Mouse (Mus musculus) adrenal gland, postnatal 14 days (tissue): ENCODE measurements at regions not wholly inside any gene's neighbourhood (a gene's known extent, or its start where the extent isn't known, plus 50 kb on each side); places are given as distances from the start of the nearest gene placed in this dataset.
"Not testable (repeated sequence)": the region's sequence is repeated elsewhere in the genome, so short reads cannot be mapped to it uniquely, and the experiment has no call there.

ENCODE experiments used
- DNase-seq: peaks from one replicate; pipeline ENCODE4 v3.0.0; 2021; ENCODE audit warnings: mixed read lengths

GRCm38 (mm10) chr8:109312731-109313130, 181.1 kb upstream of the Pmfbp1 start:
- DNase-seq = peak; percentile 16

- no peak for DNase-seq
Measured at GRCm38 (mm10) chr8:109320955-109321354, 172.9 kb upstream of the Pmfbp1 start.

GRCm38 (mm10) chr8:109323351-109323750, 170.5 kb upstream of the Pmfbp1 start:
- no peak for DNase-seq

- DNase-seq = no peak
Measured at GRCm38 (mm10) chr8:109324241-109324640, 169.6 kb upstream of the Pmfbp1 start.

GRCm38 (mm10) chr8:109336203-109336602, 157.6 kb upstream of the Pmfbp1 start:
- no peak for DNase-seq

- no peak for DNase-seq
Measured at GRCm38 (mm10) chr8:109338220-109338835, 155.5 kb upstream of the Pmfbp1 start.

GRCm38 (mm10) chr8:109340647-109341046, 153.2 kb upstream of the Pmfbp1 start:
- DNase-seq = not testable (repeated sequence)

GRCm38 (mm10) chr8:109355168-109355567, 138.7 kb upstream of the Pmfbp1 start:
- no peak for DNase-seq

- no peak for DNase-seq
Measured at GRCm38 (mm10) chr8:109359396-109360051, 134.3 kb upstream of the Pmfbp1 start.

GRCm38 (mm10) chr8:109360081-109360715, 133.6 kb upstream of the Pmfbp1 start:
- no peak for DNase-seq

- DNase-seq = peak; percentile 14
Measured at GRCm38 (mm10) chr8:109360904-109361303, 132.9 kb upstream of the Pmfbp1 start.

- no peak for DNase-seq
Measured at GRCm38 (mm10) chr8:109361575-109362361, 132.1 kb upstream of the Pmfbp1 start.

- no peak for DNase-seq
Measured at GRCm38 (mm10) chr8:109363185-109363845, 130.5 kb upstream of the Pmfbp1 start.

- no peak for DNase-seq
Measured at GRCm38 (mm10) chr8:109373977-109374376, 119.8 kb upstream of the Pmfbp1 start.

- DNase-seq = no peak
Measured at GRCm38 (mm10) chr8:109384881-109385280, 108.9 kb upstream of the Pmfbp1 start.

- DNase-seq = no peak
Measured at GRCm38 (mm10) chr8:109395133-109395855, 98.5 kb upstream of the Pmfbp1 start.

- DNase-seq = no peak
Measured at GRCm38 (mm10) chr8:109399616-109400015, 94.2 kb upstream of the Pmfbp1 start.

GRCm38 (mm10) chr8:109400192-109400591, 93.6 kb upstream of the Pmfbp1 start:
- no peak for DNase-seq

- no peak for DNase-seq
Measured at GRCm38 (mm10) chr8:109407913-109408312, 85.9 kb upstream of the Pmfbp1 start.

- DNase-seq = peak; percentile 63
Measured at GRCm38 (mm10) chr8:109410531-109410930, 83.3 kb upstream of the Pmfbp1 start.

GRCm38 (mm10) chr8:109413386-109413785, 80.4 kb upstream of the Pmfbp1 start:
- DNase-seq = no peak

- DNase-seq = no peak
Measured at GRCm38 (mm10) chr8:109415315-109415714, 78.5 kb upstream of the Pmfbp1 start.
